Mouse (Mus musculus): ENCODE results near the gene Lrrc15. TPM values are rescaled to one million over a fixed set of nuclear protein-coding genes. Genes with fewer than 3 reads are reported as not detected.

The Lrrc15 gene
- total RNA-seq, 2 experiments from 2014 or later = 0.07 TPM; not detected in 1

DNA sequence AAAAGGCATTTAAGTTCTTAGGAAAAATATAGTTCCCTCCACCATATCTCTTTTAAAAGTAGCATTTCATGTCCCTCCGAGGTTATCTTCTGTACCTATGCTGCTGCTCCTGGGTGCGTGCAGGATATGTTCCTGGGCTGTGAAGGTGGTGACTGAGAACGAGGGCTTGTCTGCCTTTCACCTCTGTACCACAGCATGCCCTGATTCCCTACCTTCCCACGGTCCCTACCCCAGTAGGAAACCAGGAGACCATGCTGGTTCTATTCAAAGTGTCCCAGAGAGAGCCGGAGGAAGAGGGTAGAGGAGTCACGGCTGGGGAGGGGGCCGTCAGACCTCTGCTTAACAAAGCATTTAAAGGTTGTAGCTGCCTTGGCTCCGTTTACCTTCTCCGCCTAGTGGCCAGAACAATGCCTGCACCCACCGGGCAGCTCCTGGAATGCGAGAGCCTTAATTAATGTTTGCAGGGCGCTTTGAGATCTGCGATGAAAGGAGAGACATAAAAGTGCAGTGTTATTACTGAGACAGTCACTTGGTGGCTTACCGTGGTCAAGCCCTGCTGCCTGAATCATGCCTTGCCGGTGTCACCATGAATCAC lies 784 bp upstream of the Lrrc15 start:
- peak in 1 of 2 experiments; percentile 21 for DNase-seq (ENCODE audit: low spot score in 2 of 2)
- intact Hi-C loops (cut with DNase I) = no loop called here

DNA sequence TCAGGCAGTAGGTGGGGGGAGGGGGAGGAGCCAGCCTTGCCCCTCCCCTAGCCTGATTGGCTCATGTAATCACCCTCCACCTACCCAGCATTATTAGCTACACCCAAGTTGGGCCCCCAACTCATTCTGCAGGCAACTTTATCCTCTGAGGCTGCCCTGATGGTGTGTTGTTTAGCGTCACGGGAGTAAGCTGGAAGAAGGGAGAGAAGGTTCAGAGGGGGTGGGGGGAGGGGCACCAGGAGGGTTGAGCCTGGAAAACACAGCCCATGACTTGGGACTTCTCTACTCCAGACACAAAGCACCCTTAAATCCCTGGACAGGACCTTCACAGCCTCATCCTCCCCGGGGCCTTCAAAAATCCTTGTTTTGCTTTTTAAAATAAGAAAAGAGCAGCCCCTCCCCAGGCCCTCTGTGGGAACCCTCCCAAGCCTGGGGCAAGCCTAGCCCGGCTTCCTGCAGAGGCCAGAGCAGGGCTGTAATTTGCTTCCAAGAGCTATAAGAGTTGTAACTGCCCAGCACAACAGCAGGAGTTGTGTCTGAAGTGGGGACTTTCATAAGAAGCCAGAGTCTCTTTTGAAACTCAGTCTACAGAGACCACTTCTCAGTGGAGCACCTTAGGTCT lies 2.3 kb downstream of the Lrrc15 start:
- DNase-seq (ENCODE audit: low spot score in 2 of 2) = no peak
- intact Hi-C loops (cut with DNase I) = no loop called here

DNA sequence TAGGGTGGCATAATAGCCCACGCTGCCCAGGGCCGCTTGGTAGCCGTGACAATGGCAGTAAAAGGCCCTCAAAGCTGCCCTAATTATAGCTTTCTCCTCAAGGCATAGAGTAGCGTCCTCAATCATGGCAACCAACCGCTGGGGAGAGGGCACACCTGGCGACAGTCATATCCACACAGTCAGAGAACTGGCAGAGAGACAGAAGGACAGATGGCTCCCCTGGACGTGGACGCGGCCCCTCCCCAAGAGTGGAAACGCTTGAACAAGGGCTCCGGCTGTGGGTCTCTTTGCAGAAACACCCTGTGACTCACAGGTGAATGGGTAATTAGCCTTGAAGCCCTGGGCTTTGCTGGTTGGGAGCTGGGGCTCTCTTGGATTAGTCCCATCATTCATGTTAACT lies 4.7 kb downstream of the Lrrc15 start:
- no peak for DNase-seq (ENCODE audit: low spot score in 2 of 2)
- intact Hi-C loops (cut with DNase I) = no loop called here

DNA sequence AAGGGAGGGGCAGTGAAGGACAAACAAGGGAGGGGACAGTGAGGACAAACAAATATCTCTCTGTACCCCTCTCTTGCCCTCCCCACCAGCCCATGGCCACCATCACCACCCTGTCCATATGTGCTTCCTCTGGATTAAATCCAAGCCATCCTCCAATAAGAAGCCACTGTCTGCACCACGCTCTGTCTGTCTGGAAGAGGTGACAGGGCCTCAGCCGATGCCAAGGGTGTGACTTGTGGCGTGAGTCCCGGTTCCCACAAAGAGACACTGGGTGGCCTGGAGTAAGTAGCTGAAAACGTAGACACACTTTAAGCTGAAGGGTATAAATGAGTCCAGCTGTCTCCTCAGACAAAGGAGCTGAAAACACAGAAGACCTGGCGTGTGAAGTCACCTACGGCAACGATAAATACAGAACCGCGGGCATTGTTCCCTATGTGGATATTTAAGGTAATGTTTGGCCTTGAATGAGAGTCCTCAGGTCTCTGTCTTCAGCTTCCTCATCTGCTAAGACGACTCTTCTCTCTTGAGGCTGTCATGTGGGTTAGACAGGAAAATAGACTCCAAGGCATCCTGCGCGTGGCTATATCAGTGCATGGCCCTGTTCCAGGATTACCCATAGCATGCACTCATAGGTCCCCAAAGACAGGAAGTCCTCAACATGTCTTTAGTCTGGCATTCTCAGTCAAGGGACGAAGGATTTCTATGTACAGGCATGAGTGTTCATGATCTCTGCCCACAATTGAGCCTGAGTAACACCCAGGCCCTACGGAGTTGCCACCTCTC lies 7.3 kb downstream of the Lrrc15 start:
- intact Hi-C loops (cut with DNase I) = no loop called here
- DNase-seq (ENCODE audit: low spot score in 2 of 2) = peak in 1 of 2 experiments; percentile 52

DNA sequence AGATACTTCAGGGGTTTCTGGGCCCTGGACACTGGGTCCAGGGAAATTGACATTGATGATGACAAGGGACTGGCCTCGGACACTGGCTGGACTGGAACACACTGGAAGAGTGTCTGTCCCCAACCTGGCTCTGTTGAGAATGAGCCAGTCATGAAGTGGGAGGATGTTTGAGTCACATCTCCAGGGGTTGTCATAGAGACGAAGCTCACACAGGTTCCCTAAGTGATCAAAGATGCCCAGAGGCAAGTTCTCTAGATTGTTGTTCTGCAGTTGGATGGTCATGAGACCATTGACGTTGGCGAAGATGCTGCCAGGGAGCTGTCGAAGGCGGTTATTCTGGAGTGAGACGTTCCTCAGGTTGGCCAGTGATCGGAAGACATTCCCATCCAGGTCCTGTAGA lies 10.0 kb downstream of the Lrrc15 start:
- intact Hi-C loops (cut with DNase I) = no loop called here
- DNase-seq (ENCODE audit: low spot score in 2 of 2) = peak in 1 of 2 experiments; percentile 40

DNA sequence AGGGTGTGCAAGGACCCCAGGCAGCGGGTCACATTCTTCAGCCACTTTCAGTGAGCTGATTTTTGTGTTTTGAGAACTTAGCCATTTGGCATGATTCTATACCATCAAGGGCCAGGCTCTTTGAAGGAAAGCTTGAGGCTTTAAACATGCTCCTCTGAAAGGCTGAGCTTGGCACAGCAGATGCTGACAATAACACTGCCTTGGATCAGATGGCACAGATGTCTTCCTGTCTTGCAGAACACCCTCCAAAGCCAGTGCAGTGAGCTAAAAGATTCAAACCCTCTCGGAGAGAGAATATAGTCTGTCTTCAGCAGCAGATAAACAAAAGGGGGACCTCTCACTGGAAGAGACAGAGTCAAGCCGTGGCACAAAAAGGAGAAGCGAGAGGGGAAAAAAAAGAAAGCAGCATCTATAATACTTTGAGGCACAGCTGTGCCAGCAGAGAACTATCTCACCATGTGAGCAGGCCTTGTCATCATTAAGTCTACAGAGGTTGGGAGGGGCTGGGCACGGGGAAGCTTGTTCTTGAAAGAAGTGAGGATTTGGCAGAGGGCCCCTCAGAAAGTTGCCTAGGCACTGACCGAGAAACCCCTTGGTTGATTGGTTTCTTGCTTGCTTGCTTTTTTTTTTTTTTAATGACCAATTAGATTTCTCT lies 11.0 kb downstream of the Lrrc15 start:
- peak in 1 of 2 experiments; percentile 59 for DNase-seq (ENCODE audit: low spot score in 2 of 2)
- intact Hi-C loops (cut with DNase I) = no loop called here

DNA sequence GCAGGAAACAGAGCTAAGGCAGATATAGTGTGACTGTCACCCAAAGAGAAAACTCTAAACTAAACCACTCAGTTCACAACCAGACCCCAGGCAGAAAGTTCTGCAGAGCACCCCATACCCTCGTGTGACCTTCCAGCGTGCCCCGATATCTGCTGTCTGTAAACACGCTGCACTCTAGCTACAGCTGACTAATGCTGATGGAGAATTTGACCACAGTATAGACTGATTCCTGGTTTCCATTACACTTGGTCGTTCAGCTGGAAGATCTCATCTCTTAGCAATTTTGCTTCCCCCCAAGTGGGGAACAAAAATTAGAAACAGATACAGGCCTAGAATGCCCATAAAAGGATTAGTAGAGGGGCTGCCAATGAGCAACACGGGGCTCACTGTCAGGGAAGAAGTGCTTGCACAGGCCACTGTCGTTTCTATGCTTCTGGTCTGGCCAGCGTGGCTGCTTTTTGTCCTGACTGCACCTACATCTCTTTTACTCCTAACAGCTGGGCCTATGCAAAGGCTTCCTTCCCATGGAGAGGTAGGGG lies 11.8 kb downstream of the Lrrc15 start:
- intact Hi-C loops (cut with DNase I) = no loop called here
- DNase-seq (ENCODE audit: low spot score in 2 of 2) = no peak

DNA sequence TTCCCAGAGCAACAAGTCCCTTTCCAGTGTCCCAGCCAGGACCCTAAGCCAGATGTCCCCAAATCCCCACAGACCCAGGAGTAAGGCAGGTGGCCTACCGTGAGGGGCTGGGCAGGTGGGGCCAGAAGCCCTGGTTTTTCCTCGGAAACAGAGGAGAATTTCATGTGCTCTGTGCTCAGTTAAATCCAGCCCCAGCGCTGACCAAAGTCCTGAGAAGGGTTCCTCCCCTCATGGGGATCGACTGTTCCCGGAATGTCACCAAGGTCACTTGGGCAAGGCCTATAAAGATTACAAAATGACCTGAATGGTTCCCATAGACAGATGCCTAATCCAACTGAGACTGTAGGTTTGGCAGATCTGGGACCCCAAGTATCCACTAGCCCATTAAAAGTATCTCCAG lies 15.7 kb downstream of the Lrrc15 start, which contains the start of gene Cpn2:
Cpn2 (minus strand) TSS at position 141 of the 400 bp plus-strand sequence.
- intact Hi-C loops (cut with DNase I) = no loop called here
- DNase-seq (ENCODE audit: low spot score in 2 of 2) = no peak

DNA sequence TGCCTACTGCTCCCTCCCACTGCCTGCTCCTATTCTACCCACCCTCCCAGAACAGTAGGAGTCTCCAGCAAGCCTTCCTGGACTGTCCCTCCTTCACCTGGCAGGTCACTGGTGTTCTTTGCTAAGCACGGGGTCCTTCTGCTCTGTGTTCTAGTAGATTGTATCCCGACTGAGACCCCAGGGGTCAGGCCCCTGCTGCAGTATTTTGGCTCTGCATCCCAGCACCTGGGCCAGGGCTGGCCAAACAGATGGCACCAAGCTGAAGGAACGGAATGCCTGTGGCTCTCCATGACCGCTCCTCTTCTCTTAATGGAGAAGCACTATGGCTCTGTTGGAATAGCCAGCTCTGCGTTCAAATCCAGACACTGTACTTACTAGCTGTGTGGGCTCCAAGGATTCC lies 16.5 kb downstream of the Lrrc15 start:
- no peak for DNase-seq (ENCODE audit: low spot score in 2 of 2)
- intact Hi-C loops (cut with DNase I) = no loop called here

DNA sequence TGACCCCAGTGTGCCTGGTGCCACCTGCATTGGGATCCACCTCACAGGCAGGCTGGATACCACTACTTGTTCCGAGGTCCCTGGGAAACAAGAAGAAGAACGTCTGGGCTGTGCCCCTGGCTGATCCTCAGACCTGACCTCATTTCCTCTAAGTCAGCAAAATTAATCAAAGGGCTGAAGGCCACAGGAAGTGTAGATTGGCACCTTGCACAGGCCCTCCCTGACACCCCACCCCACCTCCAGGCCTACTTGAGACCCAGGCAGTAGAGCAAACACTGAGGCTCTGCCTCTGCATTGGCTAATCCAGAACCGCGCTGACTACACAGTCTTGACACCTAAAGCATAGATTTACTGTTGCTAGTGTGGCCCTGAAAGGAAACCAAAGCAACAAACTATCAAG lies 17.4 kb downstream of the Lrrc15 start:
- no peak for DNase-seq (ENCODE audit: low spot score in 2 of 2)
- intact Hi-C loops (cut with DNase I) = no loop called here

DNA sequence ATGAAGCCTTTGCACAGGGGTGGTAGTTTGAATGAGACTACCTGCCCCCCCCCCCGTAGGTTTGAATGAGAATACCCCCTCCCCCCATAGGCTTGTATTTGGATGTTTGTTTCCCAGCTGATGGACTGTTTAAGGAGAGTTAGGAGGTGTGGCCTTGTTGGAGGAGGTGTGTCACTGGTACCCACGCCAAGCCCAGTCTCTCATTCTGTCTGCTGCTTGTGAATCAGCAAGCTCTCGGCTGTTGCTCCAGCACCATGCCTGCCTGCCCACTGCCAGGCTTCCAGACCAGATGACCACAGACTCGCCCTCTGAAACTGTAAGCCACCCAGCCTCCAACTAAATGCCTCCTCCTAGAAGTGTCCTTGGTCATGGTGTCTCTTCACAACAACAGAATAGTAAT lies 19.9 kb downstream of the Lrrc15 start:
- no peak for DNase-seq (ENCODE audit: low spot score in 2 of 2)

DNA sequence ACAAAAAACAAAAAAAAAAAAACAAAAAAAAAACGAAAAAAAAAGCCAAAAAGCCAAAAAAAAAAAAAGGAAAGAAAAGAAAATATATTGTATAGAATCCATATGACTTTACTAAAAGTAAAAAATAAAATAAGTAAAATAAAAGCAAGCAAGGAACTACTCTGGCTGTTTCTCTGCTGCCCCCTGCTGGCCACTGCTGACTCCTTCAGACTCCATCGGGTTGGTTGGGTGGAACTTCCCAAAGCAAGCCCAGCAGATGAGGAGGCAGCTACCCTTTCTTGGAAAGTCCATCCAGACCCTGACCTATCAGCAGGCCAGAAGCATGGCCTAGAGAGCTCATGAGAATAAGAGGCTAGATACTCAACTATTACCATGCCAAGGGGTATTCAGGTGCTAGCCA lies 20.4 kb downstream of the Lrrc15 start:
- intact Hi-C loops (cut with DNase I) = no loop called here
- DNase-seq (ENCODE audit: low spot score in 2 of 2) = peak; percentile 41 to 79

More for the DNA sequence above, 19.9 kb downstream of the Lrrc15 start:
- intact Hi-C loops (cut with DNase I) = no loop called here

DNA sequence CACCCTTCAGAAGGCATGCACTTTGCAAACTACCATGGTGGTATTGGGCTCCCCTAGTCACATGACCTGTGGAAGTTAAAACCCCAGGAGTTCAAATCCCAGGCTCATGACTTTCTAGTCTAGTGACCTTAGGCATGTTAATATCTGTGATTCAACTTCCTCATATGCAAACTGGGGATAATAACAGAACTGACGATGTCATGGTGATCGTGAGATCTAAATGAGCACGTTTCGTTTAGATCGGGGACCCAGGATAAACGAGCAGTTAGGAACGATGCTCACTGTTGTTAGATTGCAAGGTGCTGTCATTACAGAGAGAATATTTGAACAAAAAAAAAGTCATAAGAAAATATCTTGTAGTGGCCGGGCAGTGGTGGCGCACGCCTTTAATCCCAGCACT lies 20.9 kb downstream of the Lrrc15 start:
- intact Hi-C loops (cut with DNase I) = no loop called here
- no peak for DNase-seq (ENCODE audit: low spot score in 2 of 2)

DNA sequence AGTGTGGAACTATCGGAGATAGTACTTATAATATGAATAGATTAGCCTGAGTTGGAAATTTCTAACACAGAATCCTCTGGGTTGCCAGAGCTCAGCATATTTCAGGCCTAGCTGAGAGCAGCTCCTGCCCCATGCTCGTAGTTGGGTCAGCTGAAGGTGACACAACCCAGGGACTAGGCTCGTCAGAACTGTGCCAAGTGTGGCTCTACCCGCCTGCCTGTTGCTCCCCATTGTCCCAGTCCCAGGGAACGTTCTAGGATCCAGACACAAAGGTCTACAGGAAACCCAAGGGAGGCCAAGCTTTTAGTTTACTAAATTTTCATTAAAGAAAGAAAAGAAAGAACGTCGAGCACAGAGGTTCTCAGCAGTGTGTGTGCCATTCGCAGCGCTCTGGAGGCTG lies 21.7 kb downstream of the Lrrc15 start:
- no peak for DNase-seq (ENCODE audit: low spot score in 2 of 2)
- intact Hi-C loops (cut with DNase I) = no loop called here

DNA sequence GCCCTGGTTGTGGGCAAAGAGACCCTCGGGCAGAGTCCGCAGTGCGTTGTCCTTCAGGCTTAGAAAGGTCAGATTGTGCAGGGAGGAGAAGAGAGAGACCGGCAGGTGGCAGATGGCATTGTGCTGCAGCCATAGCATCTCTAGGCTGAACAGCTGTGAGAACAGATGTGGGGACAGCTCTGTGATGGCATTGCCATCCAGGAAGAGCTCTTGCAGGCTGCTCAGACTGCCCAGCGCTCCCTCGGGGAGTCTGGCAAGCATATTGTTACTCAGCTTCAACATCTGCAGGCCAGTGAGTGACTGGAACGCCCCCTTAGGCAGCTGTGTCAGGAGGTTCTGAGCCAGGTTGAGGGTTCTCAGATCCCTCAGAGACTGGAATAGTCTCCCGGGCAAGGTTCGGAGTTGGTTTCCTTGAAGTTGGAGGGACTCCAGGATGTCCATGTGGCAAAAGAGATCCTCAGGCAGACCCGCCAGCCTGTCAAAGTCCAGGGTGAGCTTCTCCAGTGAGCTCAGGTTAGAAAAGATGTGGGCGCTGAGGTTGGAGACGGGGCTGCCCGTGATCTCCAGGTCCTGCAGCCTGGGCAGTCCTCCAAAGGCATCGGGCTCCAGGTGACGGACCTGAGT lies 22.9 kb downstream of the Lrrc15 start:
- no peak for DNase-seq (ENCODE audit: low spot score in 2 of 2)
- intact Hi-C loops (cut with DNase I) = no loop called here

DNA sequence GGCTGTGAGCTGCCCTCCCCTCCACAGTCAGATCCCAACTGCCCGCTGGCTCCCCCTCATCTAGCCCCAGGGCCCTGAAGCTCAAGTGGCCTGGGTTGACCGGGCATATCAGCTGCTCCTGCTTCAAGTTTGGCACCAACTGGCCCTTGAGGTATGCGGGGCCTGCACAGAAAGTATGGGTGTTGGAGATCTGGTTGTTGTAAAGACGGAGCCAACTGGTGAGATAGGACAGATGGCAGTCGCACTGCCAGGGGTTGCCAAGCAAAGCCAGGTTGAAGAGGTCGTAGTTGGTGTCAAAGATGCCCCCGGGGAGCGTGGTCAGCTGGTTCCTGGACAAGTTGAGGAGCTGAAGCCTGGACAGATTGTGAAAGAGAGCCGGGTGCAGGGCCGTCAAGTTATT lies 23.6 kb downstream of the Lrrc15 start:
- DNase-seq (ENCODE audit: low spot score in 2 of 2) = no peak
- intact Hi-C loops (cut with DNase I) = no loop called here

DNA sequence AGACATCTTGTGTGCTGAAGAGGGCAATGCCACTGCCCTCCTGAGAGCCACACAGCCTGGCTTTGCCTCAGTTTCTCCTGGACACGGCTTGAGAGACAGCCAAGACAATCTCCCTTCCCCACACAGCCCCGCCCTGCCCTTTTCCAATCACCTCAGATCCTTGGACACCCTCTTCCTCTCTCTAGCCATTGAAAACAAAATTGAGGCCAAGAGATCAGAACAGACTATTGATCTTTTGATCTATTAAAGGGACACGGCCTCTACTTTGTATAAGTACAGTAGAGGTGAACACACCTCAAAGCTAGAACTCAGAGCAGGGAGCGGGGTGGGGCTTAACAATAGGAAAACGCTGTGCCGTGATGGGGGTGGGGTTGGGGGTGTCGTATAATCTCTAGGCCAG lies 24.6 kb downstream of the Lrrc15 start:
- intact Hi-C loops (cut with DNase I) = no loop called here
- no peak for DNase-seq (ENCODE audit: low spot score in 2 of 2)

DNA sequence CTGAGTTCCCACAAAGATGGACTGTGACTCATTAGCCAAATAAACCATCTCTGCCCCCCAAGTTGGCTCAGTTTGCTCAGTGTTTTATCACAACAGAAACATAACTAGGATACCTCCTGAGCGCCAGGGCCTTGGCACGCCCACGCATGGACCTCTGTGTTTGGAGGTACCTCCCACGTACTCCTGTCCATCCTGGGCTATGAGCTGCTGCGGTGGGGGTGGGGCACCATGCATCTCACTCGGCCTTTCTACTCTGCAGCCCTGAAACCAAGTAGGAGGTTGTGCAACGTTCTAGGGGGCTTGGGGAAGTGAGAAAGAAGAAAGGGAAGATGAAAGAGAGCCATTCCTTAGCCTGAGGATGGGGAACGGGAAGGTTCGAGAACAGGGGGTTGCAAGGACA lies 25.3 kb downstream of the Lrrc15 start:
- intact Hi-C loops (cut with DNase I) = no loop called here
- DNase-seq (ENCODE audit: low spot score in 2 of 2) = no peak

DNA sequence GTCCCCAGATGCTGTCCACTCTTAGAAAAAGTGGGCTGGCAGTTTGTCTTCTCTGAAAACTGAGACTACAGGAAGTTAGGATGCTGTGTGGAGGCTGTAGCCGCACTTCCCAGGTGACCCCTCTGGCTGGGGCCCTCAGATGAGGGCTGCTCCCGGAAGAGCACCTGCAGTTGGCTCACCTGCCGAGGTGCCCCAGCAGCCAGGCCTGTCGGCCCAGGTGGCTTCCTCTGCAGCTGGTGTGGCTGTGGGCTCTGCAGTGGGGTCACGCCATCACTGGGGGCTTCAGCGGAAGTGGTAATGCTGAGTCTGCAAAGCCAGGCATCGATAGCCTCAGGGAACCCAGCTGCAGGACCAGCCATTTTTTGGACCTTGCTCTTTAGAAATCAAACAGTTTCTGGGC lies 28.0 kb downstream of the Lrrc15 start:
- intact Hi-C loops (cut with DNase I) = no loop called here
- no peak for DNase-seq (ENCODE audit: low spot score in 2 of 2)

DNA sequence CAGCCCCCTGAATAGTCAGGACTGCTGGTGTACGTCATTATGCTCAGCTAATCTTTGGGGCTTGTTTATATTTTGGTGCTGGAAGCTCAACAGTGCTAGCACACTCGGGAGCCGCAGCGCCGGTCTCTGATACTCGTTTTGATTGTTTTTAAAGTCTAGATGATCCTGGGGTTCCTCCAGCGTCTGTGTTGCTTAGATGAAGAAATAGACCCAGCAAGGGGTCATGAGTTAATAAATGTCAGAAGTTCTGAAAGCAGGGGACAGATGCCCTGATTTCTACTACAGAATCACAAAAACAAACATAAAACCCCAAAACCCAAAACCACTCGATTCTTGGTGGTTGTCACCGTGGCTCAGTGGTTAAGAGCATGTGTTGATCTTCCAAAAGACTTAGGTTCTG lies 29.2 kb downstream of the Lrrc15 start:
- no peak for DNase-seq (ENCODE audit: low spot score in 2 of 2)
- intact Hi-C loops (cut with DNase I) = loop anchor here (2.0 kb wide), 1 partner anchor 61 kb away; no protein-coding TSS in a partner anchor

Measured in left cerebral cortex, postnatal 14 days (tissue).